Mouse (Mus musculus): ENCODE data around the gene Ccdc85a. TPM values are rescaled to one million over a fixed set of nuclear protein-coding genes. Genes with fewer than 3 reads are reported as not detected.
"Not testable (repeated sequence)": the region's sequence is repeated elsewhere in the genome, so short reads cannot be mapped to it uniquely, and the experiment has no call there.

Gene Ccdc85a
- polyA plus RNA-seq, 1 experiment from 2014 or later: 6.7 TPM

DNA sequence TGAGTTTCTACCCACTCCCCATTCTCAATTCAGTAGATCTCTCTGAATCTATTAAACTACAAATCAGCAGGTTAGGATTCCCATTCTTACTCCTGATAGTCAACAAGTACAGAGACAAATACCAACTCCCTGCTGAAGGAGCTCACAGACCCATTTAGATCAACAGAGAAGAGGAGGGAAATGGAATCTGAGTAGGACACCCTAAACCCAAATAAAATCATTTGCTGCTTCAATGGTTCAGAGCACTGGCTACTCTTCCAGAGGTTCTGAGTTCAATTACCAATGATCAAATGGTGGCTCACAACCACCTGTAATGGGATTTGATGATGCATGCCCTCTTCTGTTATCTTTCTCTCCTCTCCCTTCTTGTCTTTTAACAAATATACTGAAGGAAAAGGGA lies 82.9 kb downstream of the Ccdc85a start:
- no peak for ATAC-seq (ENCODE audit: borderline replicate concordance, extremely low read depth, low FRiP score, low TSS enrichment)
- no peak overlapping the region for H3K4me3 ChIP-seq

DNA sequence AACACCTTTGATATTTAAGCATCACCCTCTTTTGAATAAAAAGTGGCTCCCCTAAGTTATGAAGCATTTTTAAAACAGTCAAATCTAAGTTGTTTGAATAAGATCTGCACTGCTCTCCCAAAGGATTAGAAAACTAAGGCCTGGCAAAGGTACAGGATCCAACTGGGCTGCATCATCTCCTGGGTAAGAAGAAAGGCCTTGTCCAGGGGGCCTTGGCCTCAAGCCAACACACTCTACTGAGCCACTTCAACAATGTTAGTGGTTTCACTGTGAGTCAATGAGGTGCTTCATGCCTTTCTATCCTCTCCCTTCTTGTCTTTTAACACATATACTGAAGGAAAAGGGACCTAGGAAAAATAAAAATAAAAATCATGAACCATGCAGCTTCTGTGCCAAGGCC lies 87.1 kb downstream of the Ccdc85a start:
- Histone ChIP-seq H3K9ac (no peak overlapping the region), H3K27ac (no peak overlapping the region), H3K4me2 (no peak overlapping the region), H3K4me3 (no peak overlapping the region), H3K9me3 (no peaks in the 10 kb centered on the region), H3K27me3 (no peaks in the 10 kb centered on the region), H3K4me1 (no peaks in the 10 kb centered on the region), H3K36me3 (no peaks in the 10 kb centered on the region)
- ATAC-seq (ENCODE audit: borderline replicate concordance, extremely low read depth, low FRiP score, low TSS enrichment): no peak

More for the DNA sequence above, 82.9 kb downstream of the Ccdc85a start:
- Histone ChIP-seq H3K27ac (no peak overlapping the region), H3K36me3 (no peaks in the 10 kb centered on the region), H3K9me3 (no peaks in the 10 kb centered on the region), H3K27me3 (no peaks in the 10 kb centered on the region), H3K4me1 (no peaks in the 10 kb centered on the region), H3K9ac (no peak overlapping the region), H3K4me2 (no peak overlapping the region)

DNA sequence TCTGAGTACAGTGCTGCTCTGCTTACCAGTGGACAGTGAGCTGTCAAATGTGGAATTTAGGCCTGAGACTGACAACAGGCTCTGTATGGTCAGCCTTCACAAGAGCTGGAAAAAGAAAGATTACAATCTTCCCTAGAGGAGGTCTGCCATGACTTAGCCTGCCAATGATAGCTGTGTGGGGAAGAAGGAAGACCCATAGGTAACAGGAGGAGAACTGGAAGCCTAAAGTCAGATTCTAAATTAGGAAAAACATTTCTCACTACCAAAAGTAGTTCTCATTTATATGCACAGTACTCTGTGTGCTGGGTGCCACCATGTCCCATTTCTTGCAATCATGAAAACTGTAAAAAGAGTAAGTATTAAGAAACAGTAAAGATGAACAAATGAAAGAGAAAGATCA lies 90.8 kb downstream of the Ccdc85a start:
- no peak overlapping the region for H3K27ac ChIP-seq
- ATAC-seq (ENCODE audit: borderline replicate concordance, extremely low read depth, low FRiP score, low TSS enrichment): no peak
- H3K27me3 ChIP-seq: no peaks in the 10 kb centered on the region
- no peak overlapping the region for H3K4me3 ChIP-seq
- no peaks in the 10 kb centered on the region for H3K36me3 ChIP-seq
- H3K9ac ChIP-seq: no peak overlapping the region
- no peaks in the 10 kb centered on the region for H3K9me3 ChIP-seq
- H3K4me1 ChIP-seq: no peaks in the 10 kb centered on the region
- H3K4me2 ChIP-seq: no peak overlapping the region

DNA sequence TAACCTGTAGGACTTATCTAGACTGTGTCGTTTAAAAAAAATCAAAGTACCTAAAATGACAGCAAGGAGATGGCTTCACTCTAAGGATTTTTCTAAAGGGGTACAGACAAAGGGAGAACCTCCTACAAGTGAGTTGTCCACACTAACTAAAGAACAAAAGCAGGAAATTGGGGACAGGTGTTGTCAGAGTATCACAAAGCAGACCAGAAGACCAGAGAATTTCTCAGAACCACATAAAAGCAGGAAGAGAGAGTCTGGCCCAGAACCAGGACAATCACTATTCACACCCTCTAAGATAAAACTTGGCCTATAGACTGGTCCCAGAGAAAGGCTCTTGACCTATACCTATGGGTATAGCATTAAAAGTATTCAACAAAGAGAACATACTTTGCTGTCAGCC lies 92.8 kb downstream of the Ccdc85a start:
- no peaks in the 10 kb centered on the region for H3K9me3 ChIP-seq
- no peaks in the 10 kb centered on the region for H3K27me3 ChIP-seq
- no peaks in the 10 kb centered on the region for H3K36me3 ChIP-seq
- H3K9ac ChIP-seq: no peak overlapping the region
- 75% methylated on average over 1 of the region's 1 CpGs for WGBS
- H3K4me2 ChIP-seq: no peak overlapping the region
- H3K4me3 ChIP-seq: no peak overlapping the region
- no peak for ATAC-seq (ENCODE audit: borderline replicate concordance, extremely low read depth, low FRiP score, low TSS enrichment)
- no peaks in the 10 kb centered on the region for H3K4me1 ChIP-seq
- no peak overlapping the region for H3K27ac ChIP-seq

DNA sequence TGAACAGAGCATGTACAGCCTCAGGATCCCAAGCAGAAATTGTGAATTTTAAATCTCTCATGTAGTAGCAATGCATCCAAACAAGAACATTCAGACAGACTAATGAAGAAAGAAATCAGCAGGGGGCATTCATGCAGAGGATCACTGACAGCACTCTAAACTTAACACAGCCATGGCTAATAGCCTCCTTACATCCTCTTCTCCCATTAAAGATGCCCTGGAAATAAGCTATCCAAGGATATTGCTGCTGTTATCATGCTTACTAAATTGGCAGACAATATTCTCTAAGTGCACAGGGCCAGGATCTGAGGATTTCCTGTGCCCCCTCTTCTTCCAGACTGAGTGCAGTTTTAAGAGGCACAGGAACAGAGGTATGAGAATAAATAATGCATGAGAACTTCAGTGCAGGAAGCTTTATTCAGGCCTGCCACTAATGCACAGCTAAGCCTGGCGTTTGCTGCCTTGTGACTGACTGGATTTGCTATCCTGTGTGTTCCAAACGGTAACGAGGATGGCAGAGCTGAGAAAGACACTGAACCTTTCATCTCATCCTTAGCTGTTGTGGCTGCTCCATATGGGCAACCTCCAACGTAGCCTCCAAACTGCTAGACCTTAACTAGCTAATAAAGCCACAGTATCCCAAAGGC lies 99.9 kb downstream of the Ccdc85a start:
- H3K4me1 ChIP-seq: no peaks in the 10 kb centered on the region
- no peaks in the 10 kb centered on the region for H3K27me3 ChIP-seq
- no peak overlapping the region for H3K4me3 ChIP-seq
- no peak overlapping the region for H3K9ac ChIP-seq
- H3K36me3 ChIP-seq: no peaks in the 10 kb centered on the region
- WGBS: 64% methylated on average over 4 of the region's 4 CpGs
- no peaks in the 10 kb centered on the region for H3K9me3 ChIP-seq
- no peak overlapping the region for H3K27ac ChIP-seq
- H3K4me2 ChIP-seq: no peak overlapping the region
- ATAC-seq (ENCODE audit: borderline replicate concordance, extremely low read depth, low FRiP score, low TSS enrichment): no peak

DNA sequence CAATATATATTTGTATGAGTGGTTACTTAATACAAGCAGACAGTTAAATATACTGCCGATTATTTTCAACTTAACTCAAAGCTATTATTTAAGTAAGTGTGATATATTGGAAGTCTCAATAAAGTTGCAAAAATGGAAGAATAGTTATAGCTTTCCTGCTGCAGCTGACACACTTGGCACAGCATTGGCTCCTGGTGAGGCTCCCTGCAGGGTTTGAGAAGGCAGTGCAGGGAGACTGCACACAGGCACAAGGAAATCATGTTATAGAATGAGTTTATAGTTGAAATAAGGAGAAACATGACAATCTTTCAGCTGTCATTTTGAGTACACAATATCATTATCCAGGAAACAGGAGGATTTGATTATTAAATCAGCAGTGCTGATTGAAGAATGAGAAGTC lies 107.0 kb downstream of the Ccdc85a start:
- Histone ChIP-seq H3K27ac (no peak overlapping the region), H3K9me3 (no peaks in the 10 kb centered on the region), H3K4me1 (no peaks in the 10 kb centered on the region), H3K4me2 (no peak overlapping the region), H3K9ac (no peak overlapping the region), H3K4me3 (no peak overlapping the region), H3K36me3 (no peaks in the 10 kb centered on the region), H3K27me3 (no peaks in the 10 kb centered on the region)
- no peak for ATAC-seq (ENCODE audit: borderline replicate concordance, extremely low read depth, low FRiP score, low TSS enrichment)
- 86% methylated on average over 1 of the region's 1 CpGs for whole genome bisulfite sequencing

DNA sequence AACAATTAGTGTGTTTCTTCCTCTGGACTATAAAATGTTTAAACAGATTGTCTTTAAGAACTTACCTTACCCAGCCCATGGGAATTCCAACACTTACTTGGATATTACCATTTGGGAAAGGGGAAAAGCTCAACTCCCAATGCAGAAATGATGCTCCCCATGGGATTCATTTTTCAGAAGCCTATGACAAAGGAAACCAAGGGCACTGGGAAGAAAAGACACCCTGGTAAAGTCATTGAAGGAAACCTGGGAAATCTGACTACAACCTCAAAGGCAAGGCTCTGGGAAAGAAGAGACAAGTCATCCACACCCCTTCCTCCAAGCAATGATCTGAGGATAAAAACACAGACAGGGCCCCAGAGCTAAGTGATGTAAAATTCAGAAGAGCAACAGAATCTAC lies 118.4 kb downstream of the Ccdc85a start:
- H3K4me1 ChIP-seq: no peaks in the 10 kb centered on the region
- H3K9me3 ChIP-seq: no peaks in the 10 kb centered on the region
- no peak overlapping the region for H3K9ac ChIP-seq
- no peaks in the 10 kb centered on the region for H3K27me3 ChIP-seq
- no peak overlapping the region for H3K4me2 ChIP-seq
- H3K4me3 ChIP-seq: no peak overlapping the region
- H3K27ac ChIP-seq: no peak overlapping the region
- no peak for ATAC-seq (ENCODE audit: borderline replicate concordance, extremely low read depth, low FRiP score, low TSS enrichment)
- H3K36me3 ChIP-seq: no peaks in the 10 kb centered on the region

DNA sequence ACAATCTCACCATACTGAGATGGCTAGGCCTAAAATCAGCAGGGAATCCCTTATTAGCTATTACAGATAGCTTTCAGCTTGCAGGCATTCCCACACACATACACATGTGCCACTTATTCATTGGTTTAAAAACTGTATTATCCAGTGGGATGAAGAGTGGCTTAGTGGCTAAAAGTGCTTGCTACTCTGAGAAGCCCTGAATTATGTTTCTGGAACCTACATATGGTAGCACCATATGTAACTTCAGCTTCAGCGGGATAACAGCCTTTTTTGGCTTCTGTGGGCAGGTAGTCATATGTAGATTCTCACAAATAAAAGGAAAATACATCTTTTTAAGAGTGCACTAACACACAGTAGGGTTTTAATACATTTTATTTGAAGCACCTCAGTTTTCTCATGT lies 119.2 kb downstream of the Ccdc85a start:
- no peaks in the 10 kb centered on the region for H3K9me3 ChIP-seq
- no peaks in the 10 kb centered on the region for H3K36me3 ChIP-seq
- no peak overlapping the region for H3K4me2 ChIP-seq
- no peaks in the 10 kb centered on the region for H3K27me3 ChIP-seq
- no peak overlapping the region for H3K27ac ChIP-seq
- H3K4me1 ChIP-seq: no peaks in the 10 kb centered on the region
- WGBS: 74% methylated on average over 1 of the region's 1 CpGs
- H3K9ac ChIP-seq: no peak overlapping the region
- ATAC-seq (ENCODE audit: borderline replicate concordance, extremely low read depth, low FRiP score, low TSS enrichment): no peak
- H3K4me3 ChIP-seq: no peak overlapping the region

DNA sequence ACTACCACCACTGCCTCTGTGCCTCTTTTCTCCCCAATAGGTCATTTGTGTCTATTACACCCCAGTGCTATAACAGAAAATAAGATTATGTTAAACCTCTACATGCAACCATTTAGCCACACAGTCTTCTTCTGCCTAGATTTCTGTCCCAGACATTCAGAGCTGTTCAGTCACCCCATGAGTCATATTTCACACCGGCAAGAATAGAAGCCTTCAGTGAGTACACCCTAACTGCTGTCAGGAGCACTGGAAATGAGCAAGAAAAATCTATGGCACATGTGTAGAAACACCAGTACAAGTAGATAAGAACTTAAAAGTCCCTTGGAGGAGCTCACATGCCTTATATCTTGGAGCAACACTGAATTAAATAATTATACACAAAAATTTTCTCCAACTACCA lies 125.0 kb downstream of the Ccdc85a start:
- Histone ChIP-seq H3K9me3 (no peaks in the 10 kb centered on the region), H3K4me3 (no peak overlapping the region), H3K36me3 (no peaks in the 10 kb centered on the region), H3K4me2 (no peak overlapping the region), H3K9ac (no peak overlapping the region), H3K27me3 (no peaks in the 10 kb centered on the region), H3K27ac (no peak overlapping the region), H3K4me1 (no peaks in the 10 kb centered on the region)
- ATAC-seq (ENCODE audit: borderline replicate concordance, extremely low read depth, low FRiP score, low TSS enrichment): no peak
- 57% methylated on average over 1 of the region's 1 CpGs for WGBS

DNA sequence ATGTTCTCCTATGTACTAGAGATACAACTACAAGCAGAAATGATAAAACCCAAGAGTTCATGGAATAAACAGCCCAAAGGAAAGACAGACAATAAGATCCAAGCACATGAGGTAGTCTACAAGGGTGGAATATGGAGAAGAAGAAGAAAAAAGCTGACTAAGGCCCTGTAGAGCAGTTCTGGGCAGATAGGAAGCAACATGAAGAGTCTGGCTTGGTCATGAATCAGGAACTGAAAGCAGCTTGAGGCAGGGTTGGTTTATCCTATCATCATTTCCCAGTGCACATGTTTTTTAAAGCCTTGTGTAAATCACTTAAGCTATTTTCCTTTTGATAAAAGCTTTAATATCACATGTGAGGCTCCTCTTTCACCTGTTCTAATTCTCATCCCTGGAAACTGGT lies 144.2 kb downstream of the Ccdc85a start:
- Histone ChIP-seq H3K27me3 (no peaks in the 10 kb centered on the region), H3K4me2 (no peak overlapping the region), H3K9me3 (no peaks in the 10 kb centered on the region), H3K4me3 (no peak overlapping the region), H3K9ac (no peak overlapping the region), H3K4me1 (no peaks in the 10 kb centered on the region), H3K27ac (no peak overlapping the region), H3K36me3 (no peaks in the 10 kb centered on the region)
- no peak for ATAC-seq (ENCODE audit: borderline replicate concordance, extremely low read depth, low FRiP score, low TSS enrichment)

DNA sequence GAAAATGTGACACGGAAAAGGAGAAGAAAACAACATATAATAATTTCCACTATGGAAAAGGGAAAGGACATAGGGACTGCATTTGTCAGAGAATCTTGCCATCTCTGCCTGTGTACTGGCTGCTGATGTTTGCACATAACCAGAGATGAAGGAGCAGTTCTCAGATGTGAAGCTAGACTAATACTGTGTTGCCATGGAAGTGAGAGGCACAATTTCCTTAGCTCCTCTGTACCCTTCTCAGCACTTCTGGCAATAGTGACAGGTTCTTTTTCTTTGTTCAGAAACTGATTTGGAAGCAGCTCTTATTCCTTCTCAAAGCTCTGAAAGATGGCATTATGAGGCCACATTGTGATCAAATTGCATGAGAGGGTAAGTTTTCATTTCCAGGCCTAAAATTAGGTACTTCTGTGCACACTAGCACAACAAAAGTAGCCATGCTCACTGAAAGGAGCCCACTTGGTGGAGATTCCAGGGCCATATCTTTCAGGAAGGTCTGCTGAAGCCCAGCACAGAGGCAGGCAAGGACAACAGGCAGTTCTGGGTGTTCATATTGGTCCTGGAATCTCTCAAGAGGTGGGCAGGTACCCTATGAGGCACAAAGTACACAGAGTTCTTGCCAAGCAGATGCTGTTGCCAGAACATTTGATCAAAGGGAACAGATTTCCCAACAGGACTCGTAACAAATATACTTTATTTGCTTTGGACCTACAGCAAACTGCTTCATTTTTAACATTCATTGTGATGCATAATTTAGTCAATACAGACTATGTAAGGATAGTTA lies 161.5 kb downstream of the Ccdc85a start:
- 75% methylated on average over 2 of the region's 2 CpGs for WGBS
- no peak for ATAC-seq (ENCODE audit: borderline replicate concordance, extremely low read depth, low FRiP score, low TSS enrichment)
- no peaks in the 10 kb centered on the region for H3K27me3 ChIP-seq
- no peak overlapping the region for H3K4me2 ChIP-seq
- H3K9ac ChIP-seq: no peak overlapping the region
- H3K36me3 ChIP-seq: no peaks in the 10 kb centered on the region
- H3K4me1 ChIP-seq: no peaks in the 10 kb centered on the region
- H3K4me3 ChIP-seq: no peak overlapping the region
- no peak overlapping the region for H3K27ac ChIP-seq
- no peaks in the 10 kb centered on the region for H3K9me3 ChIP-seq

DNA sequence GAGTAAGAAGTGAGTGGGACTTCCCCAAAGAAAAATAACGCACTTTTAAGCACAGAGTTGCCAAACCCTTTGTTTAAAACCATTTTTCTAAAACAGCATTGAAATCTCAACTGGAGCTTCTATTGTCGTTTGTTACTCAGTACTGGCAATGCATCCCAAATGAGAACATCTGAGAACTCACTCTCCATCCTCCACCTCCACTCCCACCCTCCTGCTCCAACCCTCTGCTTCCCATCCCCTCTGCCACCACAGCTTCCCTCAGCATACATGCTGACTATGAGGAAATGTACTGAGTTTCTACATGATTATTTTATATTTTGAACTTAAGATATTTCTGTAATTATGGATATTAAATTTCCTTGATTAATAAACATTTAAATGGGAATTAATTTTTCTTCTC lies 168.3 kb downstream of the Ccdc85a start:
- H3K9me3 ChIP-seq: no peaks in the 10 kb centered on the region
- H3K4me2 ChIP-seq: no peak overlapping the region
- 48% methylated on average over 2 of the region's 2 CpGs for WGBS
- H3K9ac ChIP-seq: no peak overlapping the region
- ATAC-seq (ENCODE audit: borderline replicate concordance, extremely low read depth, low FRiP score, low TSS enrichment): no peak
- no peaks in the 10 kb centered on the region for H3K4me1 ChIP-seq
- no peak overlapping the region for H3K27ac ChIP-seq
- H3K27me3 ChIP-seq: no peaks in the 10 kb centered on the region
- no peaks in the 10 kb centered on the region for H3K36me3 ChIP-seq
- H3K4me3 ChIP-seq: no peak overlapping the region

DNA sequence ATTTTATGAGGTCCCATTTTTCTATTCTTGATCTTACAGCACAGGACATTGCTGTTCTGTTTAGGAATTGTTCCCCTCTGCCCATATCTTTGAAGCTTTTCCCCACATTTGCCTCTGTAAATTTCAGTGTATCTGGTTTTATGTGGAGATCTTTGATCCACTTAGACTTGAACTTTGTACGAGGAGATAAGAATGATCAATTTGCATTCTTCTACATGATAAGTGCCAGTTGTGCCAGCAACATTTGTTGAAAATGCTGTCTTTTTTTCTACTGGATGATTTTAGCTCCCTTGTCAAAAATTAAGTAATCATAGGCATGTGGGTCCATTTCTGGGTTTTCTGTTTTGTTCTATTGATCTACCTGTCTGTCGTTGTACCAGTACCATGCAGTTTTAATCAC lies 174.2 kb downstream of the Ccdc85a start:
- not testable (repeated sequence) for ATAC-seq (ENCODE audit: borderline replicate concordance, extremely low read depth, low FRiP score, low TSS enrichment); H3K27me3 ChIP-seq; H3K9ac ChIP-seq; H3K36me3 ChIP-seq; H3K4me2 ChIP-seq; H3K4me3 ChIP-seq; H3K4me1 ChIP-seq; H3K27ac ChIP-seq; H3K9me3 ChIP-seq
- WGBS: 76% methylated on average over 2 of the region's 2 CpGs

Measured in lung, embryonic 15.5 days (tissue).